Mouse (Mus musculus) brain, embryonic 14.5 days (tissue): Measurements from ENCODE around the gene Agbl3.

Experiments
- CTCF ChIP-seq: fragments of 200-500 bp; IDR thresholded peaks from 2 replicates; pipeline ENCODE4 v1.5.1; 2012; ENCODE audit warnings: inconsistent platforms, mild to moderate bottlenecking, moderate library complexity, borderline replicate concordance; ENCODE audit not compliant: insufficient read depth, insufficient read length; ENCODE audit errors: extremely low read depth
- POLR2A ChIP-seq: fragments of 200-500 bp; IDR thresholded peaks from 2 replicates; pipeline ENCODE4 v1.6.1; 2012; ENCODE audit warnings: mild to moderate bottlenecking, inconsistent platforms, borderline replicate concordance; ENCODE audit not compliant: poor library complexity, insufficient read depth, insufficient read length, severe bottlenecking; ENCODE audit errors: extremely low read depth

DNA sequence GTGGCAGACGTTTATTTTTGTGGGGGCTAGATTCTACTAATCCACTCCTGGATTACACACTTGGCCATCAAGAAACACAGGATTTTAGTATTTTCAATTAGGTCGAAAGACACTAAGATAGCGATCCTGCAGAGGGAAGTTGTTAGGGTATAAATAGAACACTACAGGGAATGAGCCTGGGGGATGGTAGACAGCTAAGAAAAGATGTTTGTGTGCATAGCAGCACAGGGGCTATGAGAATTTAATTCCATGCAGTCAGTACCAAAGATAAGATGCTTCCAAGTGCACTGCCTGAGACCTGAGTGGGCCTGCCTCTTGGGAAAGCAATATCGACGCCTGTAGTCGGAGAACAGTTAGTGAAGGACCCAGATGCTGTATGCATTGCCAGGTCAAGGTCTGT lies 9.7 kb upstream of the Agbl3 start:
- TF ChIP-seq POLR2A (no peak), CTCF (no peak)
